Mouse (Mus musculus): Measurements from ENCODE around the gene Klhl36. TPM values are rescaled to one million over a fixed set of nuclear protein-coding genes. Genes with fewer than 3 reads are reported as not detected.

Klhl36 gene
- polyA plus RNA-seq, 1 experiment from 2014 or later: 11.2 TPM

Other genes with a start within 250 kb of the Klhl36 start
- gene Adad2, start 249.5 kb upstream of the Klhl36 start, polyA plus RNA-seq (2014; fragmentation: Nextera tagmentation; extraction: Ambion mirVana): not detected in 2 replicates
- gene Kcng4, start 226.6 kb upstream of the Klhl36 start, polyA plus RNA-seq (2014; fragmentation: Nextera tagmentation; extraction: Ambion mirVana): 0.23 and 0.31 TPM in 2 replicates
- gene Wfdc1, start 195.9 kb upstream of the Klhl36 start, polyA plus RNA-seq (2014; fragmentation: Nextera tagmentation; extraction: Ambion mirVana): 12.6 and 13.3 TPM in 2 replicates
- 2.6 and 3.7 TPM in 2 replicates for gene Atp2c2, start 162.3 kb upstream of the Klhl36 start, polyA plus RNA-seq (2014; fragmentation: Nextera tagmentation; extraction: Ambion mirVana)
- 10.4 and 11.7 TPM in 2 replicates for gene Tldc1, start 83.8 kb upstream of the Klhl36 start, polyA plus RNA-seq (2014; fragmentation: Nextera tagmentation; extraction: Ambion mirVana)
- 340 and 436 TPM in 2 replicates for gene Cotl1, start 21.7 kb upstream of the Klhl36 start, polyA plus RNA-seq (2014; fragmentation: Nextera tagmentation; extraction: Ambion mirVana)
- 110 and 114 TPM in 2 replicates for gene Usp10, start 48.1 kb downstream of the Klhl36 start, polyA plus RNA-seq (2014; fragmentation: Nextera tagmentation; extraction: Ambion mirVana)
- 6.2 and 11.4 TPM in 2 replicates for gene Gm20388, start 48.6 kb downstream of the Klhl36 start, polyA plus RNA-seq (2014; fragmentation: Nextera tagmentation; extraction: Ambion mirVana)
- gene Crispld2, start 130.2 kb downstream of the Klhl36 start, polyA plus RNA-seq (2014; fragmentation: Nextera tagmentation; extraction: Ambion mirVana): 28.0 and 29.1 TPM in 2 replicates
- 28.0 and 28.9 TPM in 2 replicates for gene Zdhhc7, start 239.2 kb downstream of the Klhl36 start, polyA plus RNA-seq (2014; fragmentation: Nextera tagmentation; extraction: Ambion mirVana)